Mouse (Mus musculus) spleen, postnatal 10 days (tissue): Measurements from ENCODE around the gene Irgc1.

Source experiments
- DNase-seq, 2 experiments: peaks; one replicate each; pipeline ENCODE4 v3.0.0; 2021 to 2022; ENCODE audit warnings: low spot score in 2 of 2

Gene Irgc1

GRCm38 (mm10) chr7:24437981-24438380 is 14.1 kb downstream of the Irgc1 start:
- DNase-seq, result no peak

- no peak for DNase-seq
These were observed 16.8 kb downstream of the Irgc1 start for GRCm38 (mm10) chr7:24435305-24435704.

DNA sequence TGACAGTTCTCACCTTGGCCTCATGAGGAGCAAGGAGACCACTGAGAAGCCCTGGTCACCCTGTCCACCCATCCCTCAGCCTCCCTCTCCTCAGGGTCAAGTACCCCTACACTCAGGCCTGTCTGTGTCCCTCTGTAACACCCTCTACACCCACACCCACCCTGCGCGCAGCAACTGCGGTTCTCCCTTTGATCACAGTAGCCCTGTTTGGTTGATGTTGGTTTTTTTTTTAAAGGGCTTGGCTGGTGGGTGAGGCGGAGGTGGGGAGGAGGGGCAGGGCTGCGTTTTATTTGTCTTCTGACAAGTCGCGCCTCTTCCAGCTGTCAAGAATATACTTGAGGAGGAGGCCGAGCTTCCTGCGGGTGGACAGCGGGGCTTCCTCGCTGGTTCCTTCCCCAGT is 20.4 kb downstream of the Irgc1 start:
- no peak for DNase-seq

GRCm38 (mm10) chr7:24430551-24431345 is 21.3 kb downstream of the Irgc1 start:
- no peak for DNase-seq

- no peak for DNase-seq
These were observed 22.5 kb downstream of the Irgc1 start for GRCm38 (mm10) chr7:24429413-24430112.

GRCm38 (mm10) chr7:24428725-24429124 is 23.4 kb downstream of the Irgc1 start:
- no peak for DNase-seq

DNA sequence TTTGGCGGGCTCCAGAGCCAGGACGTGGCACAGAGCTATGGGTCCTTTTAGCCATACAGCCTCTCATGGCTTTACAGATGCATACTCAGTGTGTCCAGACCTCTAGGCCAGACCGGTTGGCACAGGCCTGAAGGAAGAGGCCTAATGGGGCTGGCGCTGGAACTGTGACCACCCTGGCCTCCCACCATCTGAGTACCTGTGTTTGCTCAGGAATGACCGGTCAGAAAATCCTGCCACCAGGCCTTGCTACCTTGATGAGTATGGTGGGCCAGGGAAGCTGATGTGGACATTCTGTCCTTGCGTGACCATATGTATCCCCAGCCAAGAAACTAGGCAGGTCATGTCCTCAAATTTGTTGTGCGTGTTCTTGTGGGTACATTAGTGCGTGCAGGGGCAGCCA is 24.9 kb downstream of the Irgc1 start:
- DNase-seq, result no peak

DNA sequence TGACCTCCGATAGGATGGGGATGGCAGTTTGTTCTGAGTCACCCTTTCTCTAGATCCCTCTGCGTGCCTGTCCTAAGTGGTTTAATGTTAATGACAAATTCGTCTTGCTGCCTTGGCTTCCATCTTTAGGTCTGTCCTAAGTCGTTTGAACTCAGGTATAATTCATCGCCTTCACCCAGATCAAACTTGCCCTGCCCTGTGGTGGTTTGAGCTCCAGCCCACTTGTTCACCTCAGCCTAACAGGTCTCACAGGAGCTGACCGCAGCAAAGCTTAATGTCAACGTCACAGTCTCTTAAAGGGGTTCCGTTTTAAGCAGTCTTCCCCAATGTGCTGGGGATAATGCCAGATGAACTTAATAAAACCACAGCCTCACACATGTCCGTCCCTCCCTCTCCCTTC is 26.2 kb downstream of the Irgc1 start:
- no peak for DNase-seq

GRCm38 (mm10) chr7:24423956-24424732 is 28.0 kb downstream of the Irgc1 start:
- DNase-seq, result no peak

GRCm38 (mm10) chr7:24423107-24423763 is 28.9 kb downstream of the Irgc1 start:
- DNase-seq, result no peak

DNA sequence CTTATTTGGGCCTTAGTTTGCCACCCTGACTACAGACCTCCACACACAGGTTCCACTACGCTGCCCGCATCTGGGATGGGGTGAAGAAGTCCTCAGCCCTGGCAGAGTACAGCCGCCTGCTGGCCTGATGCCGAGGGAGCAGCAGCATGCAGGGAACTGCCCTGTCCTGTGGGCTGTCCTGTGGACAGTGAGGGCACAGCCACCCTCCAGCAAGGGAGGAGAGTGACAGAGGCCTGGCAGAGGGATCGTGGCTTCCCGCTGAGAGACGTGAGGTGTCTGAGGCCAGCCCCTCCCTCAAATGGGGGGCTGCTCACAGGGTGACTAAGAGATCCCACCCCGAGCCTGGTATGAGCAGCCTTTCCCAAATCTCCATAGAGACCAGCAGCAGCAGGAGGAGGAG is 29.8 kb downstream of the Irgc1 start:
- no peak for DNase-seq

GRCm38 (mm10) chr7:24421648-24422047 is 30.4 kb downstream of the Irgc1 start:
- DNase-seq, result no peak

DNA sequence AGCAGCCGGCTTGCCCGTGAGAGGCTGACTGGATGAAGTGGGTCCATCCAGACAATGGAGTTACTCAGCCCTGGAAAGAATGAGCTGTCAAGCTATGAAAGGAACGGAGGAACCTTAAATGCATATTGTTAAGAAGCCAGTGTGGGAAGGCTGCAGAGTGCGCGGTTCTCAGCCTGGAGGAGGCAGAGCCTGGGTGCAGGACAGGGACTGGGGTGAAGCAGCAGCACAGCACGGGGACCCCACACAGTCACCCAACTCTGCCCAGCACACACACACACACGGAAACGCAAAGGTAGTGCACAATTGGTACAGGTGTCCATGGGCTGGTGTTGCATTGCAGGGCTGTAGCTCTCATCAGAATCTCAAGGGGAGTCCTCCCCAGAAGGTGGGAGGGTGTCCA is 32.5 kb downstream of the Irgc1 start:
- DNase-seq, result no peak

- no peak for DNase-seq
These were observed 36.8 kb downstream of the Irgc1 start for GRCm38 (mm10) chr7:24415261-24415660.

GRCm38 (mm10) chr7:24413630-24414029 is 38.5 kb downstream of the Irgc1 start:
- DNase-seq, result peak in 1 of 2 experiments; percentile 64

DNA sequence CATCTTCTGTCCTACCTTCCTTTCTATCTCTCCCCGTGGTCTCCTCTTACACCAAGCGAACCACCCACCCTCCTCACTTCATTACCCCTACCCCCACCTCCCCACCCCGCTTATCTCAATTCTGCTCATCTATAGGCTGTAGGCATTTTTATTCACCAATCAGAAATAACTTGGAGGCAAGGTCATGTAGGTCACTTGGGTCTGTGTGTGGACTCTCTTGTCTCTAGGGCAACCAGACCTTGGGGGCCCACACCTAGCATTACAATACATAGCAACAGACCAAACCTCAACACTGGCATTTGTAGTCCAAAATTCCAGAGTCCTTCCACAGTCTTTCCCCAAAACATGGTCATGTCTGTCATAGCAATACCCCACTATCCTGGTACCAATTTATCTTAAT is 41.3 kb downstream of the Irgc1 start:
- no peak for DNase-seq

DNA sequence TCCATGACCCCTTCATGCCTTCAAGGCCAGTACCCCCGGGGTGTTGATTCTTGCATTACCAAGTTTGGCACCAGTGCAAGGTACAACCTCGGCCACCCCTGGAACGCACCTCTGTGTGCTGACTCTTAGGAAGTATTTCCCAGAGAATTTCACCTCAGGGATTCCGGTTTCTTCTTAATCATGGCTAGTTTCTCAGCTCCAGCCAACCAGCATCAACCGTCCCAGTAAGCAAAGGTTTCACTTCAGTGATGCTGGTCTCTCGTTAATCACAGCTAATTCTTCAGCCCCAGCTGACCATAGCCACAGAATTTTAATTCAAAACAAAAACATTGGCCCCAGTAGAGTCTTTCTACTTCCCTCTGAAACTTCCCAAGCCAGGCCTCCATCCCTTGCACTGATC is 42.0 kb downstream of the Irgc1 start:
- DNase-seq, result no peak

- DNase-seq, result no peak
These were observed 43.9 kb downstream of the Irgc1 start for GRCm38 (mm10) chr7:24408186-24408585.

DNA sequence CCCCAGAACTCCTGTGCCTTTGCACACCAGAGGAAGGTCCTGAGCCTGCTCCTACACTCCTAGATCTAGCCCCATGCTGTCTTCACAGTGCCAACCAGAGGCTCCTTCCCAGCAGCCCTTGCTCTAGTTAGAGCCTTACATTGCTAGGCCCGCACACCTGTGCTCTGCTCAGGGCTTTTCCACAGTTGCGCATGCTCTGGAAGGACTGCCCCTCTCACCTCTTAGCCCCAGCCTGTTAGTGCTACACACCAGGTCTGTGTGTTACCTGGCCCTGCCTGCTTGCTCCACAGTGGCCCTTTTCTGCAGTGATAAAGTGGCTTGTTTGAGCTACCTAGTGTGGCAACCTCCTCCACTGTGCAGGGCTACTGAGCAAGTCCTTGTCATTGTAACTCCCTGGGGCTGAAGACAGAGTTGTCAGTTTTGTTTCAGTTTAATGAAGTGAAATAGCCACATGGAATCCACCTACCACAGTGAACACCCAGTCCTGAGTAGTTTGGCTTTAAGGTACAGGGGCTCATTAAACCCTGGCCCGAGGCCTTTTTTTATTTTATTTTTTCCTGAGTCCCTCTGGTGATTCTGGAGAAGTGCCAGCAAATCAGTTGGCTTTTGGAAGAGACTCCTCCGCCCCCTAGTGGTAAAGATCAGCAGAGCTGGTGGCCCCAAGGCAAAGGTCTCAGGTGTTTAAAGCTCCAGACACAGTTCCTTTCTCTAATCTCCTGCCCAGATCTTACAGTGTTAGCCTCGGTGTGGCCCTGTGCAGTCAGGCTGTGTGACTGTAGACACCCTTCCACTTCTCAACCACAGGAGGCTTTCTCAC is 45.4 kb downstream of the Irgc1 start:
- DNase-seq, result peak; percentile 67 to 80

- no peak for DNase-seq
These were observed 46.4 kb downstream of the Irgc1 start for GRCm38 (mm10) chr7:24405649-24406048.

GRCm38 (mm10) chr7:24402851-24403250 is 49.2 kb downstream of the Irgc1 start:
- DNase-seq, result no peak
